Mouse (Mus musculus): ENCODE data around the gene Mpst. TPM values are rescaled to one million over a fixed set of nuclear protein-coding genes. Genes with fewer than 3 reads are reported as not detected.

Gene Mpst
- 5.9 and 7.5 TPM in 2 replicates for polyA plus RNA-seq (2015; fragmentation: Nextera tagmentation; extraction: Ambion mirVana)

DNA sequence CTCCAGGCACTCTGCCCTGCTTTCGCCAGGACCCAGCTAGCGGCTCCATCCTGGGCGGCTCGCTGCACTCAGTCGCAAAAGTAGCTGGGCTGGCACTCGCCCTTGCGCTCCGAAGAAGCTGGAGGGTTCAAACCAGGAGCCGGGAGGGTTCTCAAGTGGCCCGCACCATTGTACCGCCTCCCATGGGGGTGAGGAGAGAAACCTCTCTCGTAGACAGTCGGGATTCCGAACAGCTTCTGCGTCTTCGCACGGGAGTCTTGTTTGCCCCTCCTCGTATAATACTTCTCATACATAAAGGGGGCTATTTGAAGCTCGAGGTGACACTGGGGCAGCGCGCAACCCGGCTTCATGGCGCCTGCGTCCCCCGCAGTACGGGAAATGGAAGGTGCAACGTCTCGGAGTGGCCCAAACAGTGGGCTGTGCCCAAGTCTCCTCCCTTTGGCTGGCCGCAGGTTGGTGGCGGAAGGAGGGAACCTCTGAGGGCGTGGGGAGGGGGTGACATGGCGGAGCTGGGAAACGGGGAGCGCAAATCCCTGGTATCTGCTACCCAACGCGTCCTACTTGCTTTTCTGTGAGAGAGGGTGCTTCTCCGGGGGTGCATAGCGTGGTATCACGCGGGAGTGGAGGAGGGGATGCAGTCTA lies at the start of gene Mpst:
Gene Mpst (plus strand): TSS at position 124 of the 642 bp plus-strand sequence.
- Histone ChIP-seq H3K27me3 (ENCODE audit: control insufficient read depth, insufficient read depth, low read depth, low read length) (no peaks in the 10 kb centered on the region), H3K4me3 (ENCODE audit: low read depth, low read length) (peak within 1 kb of the TSS; percentile 69), H3K36me3 (ENCODE audit: control insufficient read depth, insufficient read depth) (no peaks in the 10 kb centered on the region), H3K4me2 (ENCODE audit: low read depth, low read length) (peak within 1 kb of the TSS; percentile 77), H3K4me1 (ENCODE audit: control insufficient read depth, low read depth, low read length) (peaks cover 79% of the 10 kb centered on the region), H3K9me3 (replicated peaks; ENCODE audit: control insufficient read depth, low read length) (no peaks in the 10 kb centered on the region), H3K9ac (ENCODE audit: low read depth, low read length) (peak within 1 kb of the TSS; percentile 88), H3K27ac (ENCODE audit: low read length) (peak within 1 kb of the TSS; percentile 96)
- ATAC-seq (ENCODE audit: low read depth) = peak; percentile 82
- WGBS (ENCODE audit: insufficient replicate concordance) = under 1% methylated on average over 40 of the region's 40 CpGs

DNA sequence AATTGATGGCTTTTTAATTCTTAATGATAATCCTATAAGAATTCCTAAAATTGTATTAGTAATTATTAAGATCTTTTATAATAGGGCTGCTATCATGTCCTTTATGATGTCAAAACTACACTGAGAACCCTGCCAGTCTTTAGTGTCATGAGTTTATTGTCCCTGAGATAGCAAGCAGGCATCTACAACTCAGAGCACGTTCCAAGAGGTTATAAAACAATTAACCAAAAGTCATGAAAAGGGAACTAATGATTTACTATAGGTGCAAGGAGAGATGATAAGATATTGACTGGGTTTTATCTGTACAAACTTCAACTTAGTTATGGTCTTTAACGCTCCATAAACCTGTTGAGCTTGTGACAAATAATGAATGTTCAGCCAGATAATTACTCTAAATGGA lies 40.3 kb upstream of the Mpst start:
- Histone ChIP-seq H3K4me1 (ENCODE audit: control insufficient read depth, low read depth, low read length) (peaks cover 2% of the 10 kb centered on the region; the same call in 1 of the 2 replicates), H3K36me3 (ENCODE audit: control insufficient read depth, insufficient read depth) (no peaks in the 10 kb centered on the region), H3K4me3 (ENCODE audit: low read depth, low read length) (no peak overlapping the region), H3K4me2 (ENCODE audit: low read depth, low read length) (no peak overlapping the region), H3K9me3 (replicated peaks; ENCODE audit: control insufficient read depth, low read length) (no peaks in the 10 kb centered on the region), H3K9ac (ENCODE audit: low read depth, low read length) (no peak overlapping the region), H3K27me3 (ENCODE audit: control insufficient read depth, insufficient read depth, low read depth, low read length) (peaks cover 4% of the 10 kb centered on the region; the same call in 1 of the 2 replicates), H3K27ac (ENCODE audit: low read length) (no peak overlapping the region)
- WGBS (ENCODE audit: insufficient replicate concordance) = 35% methylated on average over 2 of the region's 2 CpGs
- ATAC-seq (ENCODE audit: low read depth) = no peak

DNA sequence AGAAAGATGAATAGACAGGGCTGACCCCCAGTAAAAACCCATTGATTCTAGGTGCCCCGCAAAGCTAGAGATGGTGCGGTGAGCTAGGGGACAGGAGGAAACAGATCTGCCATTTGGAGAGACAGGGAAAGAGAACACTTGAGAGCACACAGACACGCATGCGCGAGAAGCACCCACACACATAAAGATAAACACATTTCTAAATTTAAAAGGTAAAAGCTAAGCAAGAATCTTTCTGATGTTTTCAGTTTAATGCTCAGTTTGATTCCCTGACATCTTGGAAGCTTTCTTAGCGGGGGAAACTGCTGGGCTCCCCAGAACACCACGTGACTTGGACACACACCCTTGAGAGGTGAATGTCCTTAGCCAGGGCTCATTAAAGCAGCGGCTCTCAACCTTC lies 39.3 kb upstream of the Mpst start:
- Histone ChIP-seq H3K4me1 (ENCODE audit: control insufficient read depth, low read depth, low read length) (peaks cover 2% of the 10 kb centered on the region; the same call in 1 of the 2 replicates), H3K4me3 (ENCODE audit: low read depth, low read length) (no peak overlapping the region), H3K4me2 (ENCODE audit: low read depth, low read length) (no peak overlapping the region), H3K9me3 (replicated peaks; ENCODE audit: control insufficient read depth, low read length) (no peaks in the 10 kb centered on the region), H3K9ac (ENCODE audit: low read depth, low read length) (no peak overlapping the region), H3K27me3 (ENCODE audit: control insufficient read depth, insufficient read depth, low read depth, low read length) (peaks cover 4% of the 10 kb centered on the region; the same call in 1 of the 2 replicates), H3K36me3 (ENCODE audit: control insufficient read depth, insufficient read depth) (no peaks in the 10 kb centered on the region), H3K27ac (ENCODE audit: low read length) (no peak overlapping the region)
- no peak for ATAC-seq (ENCODE audit: low read depth)
- WGBS (ENCODE audit: insufficient replicate concordance) = 68% methylated on average over 8 of the region's 8 CpGs

DNA sequence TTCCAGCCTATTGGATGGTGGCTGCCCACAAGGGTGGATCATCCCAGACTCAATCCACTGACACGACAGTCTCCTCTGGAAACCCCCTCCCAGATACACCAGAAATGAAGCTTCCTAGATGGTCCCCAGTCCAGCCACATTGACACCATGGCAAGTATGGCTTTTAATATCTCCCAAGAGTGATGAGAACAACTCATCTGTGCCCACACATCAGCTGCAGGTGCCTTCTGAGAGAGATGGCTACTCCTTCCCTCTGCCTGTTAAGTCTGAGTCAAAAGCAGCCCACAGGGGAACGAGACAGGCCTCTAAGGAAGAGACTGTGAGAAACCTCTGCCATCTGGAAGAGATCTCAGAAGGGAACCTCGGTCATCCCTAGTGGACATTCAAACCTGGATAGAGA lies 38.4 kb upstream of the Mpst start:
- ATAC-seq (ENCODE audit: low read depth) = no peak
- Histone ChIP-seq H3K4me3 (ENCODE audit: low read depth, low read length) (no peak overlapping the region), H3K9me3 (replicated peaks; ENCODE audit: control insufficient read depth, low read length) (no peaks in the 10 kb centered on the region), H3K27me3 (ENCODE audit: control insufficient read depth, insufficient read depth, low read depth, low read length) (peaks cover 4% of the 10 kb centered on the region; the same call in 1 of the 2 replicates), H3K27ac (ENCODE audit: low read length) (no peak overlapping the region), H3K4me2 (ENCODE audit: low read depth, low read length) (no peak overlapping the region), H3K36me3 (ENCODE audit: control insufficient read depth, insufficient read depth) (no peaks in the 10 kb centered on the region), H3K4me1 (ENCODE audit: control insufficient read depth, low read depth, low read length) (peaks cover 2% of the 10 kb centered on the region; the same call in 1 of the 2 replicates), H3K9ac (ENCODE audit: low read depth, low read length) (no peak overlapping the region)
- 34% methylated on average over 3 of the region's 3 CpGs for WGBS (ENCODE audit: insufficient replicate concordance)

DNA sequence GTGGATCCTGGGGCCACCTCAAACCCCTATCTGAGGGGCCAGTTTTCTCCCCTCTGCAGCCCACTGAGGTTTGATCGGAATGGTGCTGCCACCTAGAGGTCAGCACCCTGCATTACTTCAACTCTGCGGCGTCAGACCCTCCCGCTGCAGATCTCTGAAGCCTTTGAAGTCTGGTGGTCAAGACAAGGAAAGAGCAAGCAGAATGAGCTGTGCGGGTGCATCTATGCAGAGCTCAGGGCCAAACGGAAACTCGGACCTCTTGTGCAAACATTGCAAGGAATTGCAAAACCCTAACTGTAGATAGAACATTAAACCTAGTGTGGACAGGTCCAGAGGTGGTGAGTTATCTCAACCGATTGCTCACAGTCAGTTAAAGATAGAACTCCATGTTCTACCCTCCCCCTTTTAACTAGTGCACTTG lies 37.3 kb upstream of the Mpst start:
- no peak overlapping the region for H3K9ac ChIP-seq (ENCODE audit: low read depth, low read length)
- peaks cover 2% of the 10 kb centered on the region; the same call in 1 of the 2 replicates for H3K4me1 ChIP-seq (ENCODE audit: control insufficient read depth, low read depth, low read length)
- H3K4me3 ChIP-seq (ENCODE audit: low read depth, low read length) = no peak overlapping the region
- no peaks in the 10 kb centered on the region for H3K9me3 ChIP-seq (replicated peaks; ENCODE audit: control insufficient read depth, low read length)
- peak overlapping the region; percentile 59 for H3K27ac ChIP-seq (ENCODE audit: low read length)
- WGBS (ENCODE audit: insufficient replicate concordance) = 3% methylated on average over 8 of the region's 8 CpGs
- no peak overlapping the region for H3K4me2 ChIP-seq (ENCODE audit: low read depth, low read length)
- peaks cover 4% of the 10 kb centered on the region; the same call in 1 of the 2 replicates for H3K27me3 ChIP-seq (ENCODE audit: control insufficient read depth, insufficient read depth, low read depth, low read length)
- H3K36me3 ChIP-seq (ENCODE audit: control insufficient read depth, insufficient read depth) = no peaks in the 10 kb centered on the region
- peak; percentile 93 for ATAC-seq (ENCODE audit: low read depth)

DNA sequence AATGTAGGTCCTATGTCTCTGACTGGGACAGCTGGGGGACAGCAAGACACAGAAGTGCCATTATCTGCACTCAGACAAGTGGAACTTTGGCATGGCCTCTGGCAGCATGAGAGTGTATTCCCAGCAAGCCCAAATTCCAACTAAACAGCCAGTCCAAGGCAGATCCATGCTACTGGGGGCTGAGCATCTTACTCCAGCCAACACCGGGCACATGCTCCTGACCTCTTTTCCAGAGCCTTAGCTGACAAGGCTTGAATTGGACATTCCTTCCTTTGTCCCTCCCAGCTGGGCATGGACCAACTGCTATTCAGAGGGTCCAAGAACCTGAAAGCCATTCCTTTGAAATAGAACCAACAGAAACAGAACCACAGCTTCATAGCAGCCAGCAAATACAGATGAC lies 36.6 kb upstream of the Mpst start:
- Histone ChIP-seq H3K9me3 (replicated peaks; ENCODE audit: control insufficient read depth, low read length) (no peaks in the 10 kb centered on the region), H3K4me1 (ENCODE audit: control insufficient read depth, low read depth, low read length) (peaks cover 2% of the 10 kb centered on the region; the same call in 1 of the 2 replicates), H3K4me2 (ENCODE audit: low read depth, low read length) (no peak overlapping the region), H3K9ac (ENCODE audit: low read depth, low read length) (no peak overlapping the region), H3K27ac (ENCODE audit: low read length) (peak overlapping the region; percentile 55), H3K36me3 (ENCODE audit: control insufficient read depth, insufficient read depth) (no peaks in the 10 kb centered on the region), H3K4me3 (ENCODE audit: low read depth, low read length) (no peak overlapping the region), H3K27me3 (ENCODE audit: control insufficient read depth, insufficient read depth, low read depth, low read length) (peaks cover 4% of the 10 kb centered on the region; the same call in 1 of the 2 replicates)
- 76% methylated on average over 1 of the region's 1 CpGs for WGBS (ENCODE audit: insufficient replicate concordance)
- ATAC-seq (ENCODE audit: low read depth) = no peak

DNA sequence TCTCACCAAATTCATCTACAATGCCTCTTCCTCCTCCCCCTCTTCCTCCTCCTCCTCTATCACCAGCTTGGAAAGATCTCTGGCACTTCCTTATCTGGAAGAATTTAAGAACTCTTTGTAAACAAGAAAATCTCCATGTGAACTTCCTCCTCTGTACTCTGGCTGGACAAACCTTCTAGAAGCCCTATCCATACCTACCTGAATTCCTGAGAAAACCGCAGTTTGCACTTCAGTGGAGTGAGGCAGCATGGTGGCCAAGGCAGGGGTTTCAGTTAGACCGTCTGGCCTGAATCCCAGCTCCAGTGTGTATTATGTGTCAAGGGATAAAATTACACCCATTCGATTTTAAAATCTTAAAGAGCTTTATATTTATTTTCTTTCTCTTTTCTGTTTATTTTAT lies 33.4 kb upstream of the Mpst start:
- 56% methylated on average over 3 of the region's 3 CpGs for WGBS (ENCODE audit: insufficient replicate concordance)
- H3K9me3 ChIP-seq (replicated peaks; ENCODE audit: control insufficient read depth, low read length) = no peaks in the 10 kb centered on the region
- H3K27ac ChIP-seq (ENCODE audit: low read length) = no peak overlapping the region
- no peaks in the 10 kb centered on the region for H3K36me3 ChIP-seq (ENCODE audit: control insufficient read depth, insufficient read depth)
- no peak overlapping the region for H3K4me2 ChIP-seq (ENCODE audit: low read depth, low read length)
- peaks cover 2% of the 10 kb centered on the region; the same call in 1 of the 2 replicates for H3K4me1 ChIP-seq (ENCODE audit: control insufficient read depth, low read depth, low read length)
- peaks cover 4% of the 10 kb centered on the region; the same call in 1 of the 2 replicates for H3K27me3 ChIP-seq (ENCODE audit: control insufficient read depth, insufficient read depth, low read depth, low read length)
- H3K4me3 ChIP-seq (ENCODE audit: low read depth, low read length) = no peak overlapping the region
- no peak overlapping the region for H3K9ac ChIP-seq (ENCODE audit: low read depth, low read length)
- ATAC-seq (ENCODE audit: low read depth) = no peak

DNA sequence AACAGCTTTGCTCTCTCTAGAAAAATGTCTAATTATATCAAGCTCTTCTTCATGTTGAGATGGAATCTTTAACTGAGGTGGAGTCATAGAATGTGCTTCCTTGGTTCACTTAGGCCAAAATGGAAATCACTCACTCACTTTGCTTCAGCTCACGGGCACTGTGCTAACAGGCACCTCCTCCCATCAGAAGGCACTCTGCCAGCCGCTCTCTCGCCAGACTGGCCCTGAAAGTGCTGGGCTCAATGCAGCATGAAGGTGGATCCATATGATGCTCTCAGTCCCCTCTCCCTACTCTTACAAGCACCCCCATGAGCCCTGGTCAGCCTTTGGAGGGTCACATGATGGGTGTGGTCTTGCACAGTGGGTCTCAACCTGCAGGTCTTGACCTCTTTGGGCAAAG lies 32.0 kb upstream of the Mpst start:
- H3K36me3 ChIP-seq (ENCODE audit: control insufficient read depth, insufficient read depth) = no peaks in the 10 kb centered on the region
- 51% methylated on average over 3 of the region's 3 CpGs for WGBS (ENCODE audit: insufficient replicate concordance)
- no peak overlapping the region for H3K4me3 ChIP-seq (ENCODE audit: low read depth, low read length)
- no peak overlapping the region for H3K27ac ChIP-seq (ENCODE audit: low read length)
- peaks cover 4% of the 10 kb centered on the region; the same call in 1 of the 2 replicates for H3K27me3 ChIP-seq (ENCODE audit: control insufficient read depth, insufficient read depth, low read depth, low read length)
- no peak overlapping the region for H3K4me2 ChIP-seq (ENCODE audit: low read depth, low read length)
- H3K9ac ChIP-seq (ENCODE audit: low read depth, low read length) = no peak overlapping the region
- no peak for ATAC-seq (ENCODE audit: low read depth)
- H3K4me1 ChIP-seq (ENCODE audit: control insufficient read depth, low read depth, low read length) = no peaks in the 10 kb centered on the region; the same call in 1 of the 2 replicates
- no peaks in the 10 kb centered on the region for H3K9me3 ChIP-seq (replicated peaks; ENCODE audit: control insufficient read depth, low read length)

DNA sequence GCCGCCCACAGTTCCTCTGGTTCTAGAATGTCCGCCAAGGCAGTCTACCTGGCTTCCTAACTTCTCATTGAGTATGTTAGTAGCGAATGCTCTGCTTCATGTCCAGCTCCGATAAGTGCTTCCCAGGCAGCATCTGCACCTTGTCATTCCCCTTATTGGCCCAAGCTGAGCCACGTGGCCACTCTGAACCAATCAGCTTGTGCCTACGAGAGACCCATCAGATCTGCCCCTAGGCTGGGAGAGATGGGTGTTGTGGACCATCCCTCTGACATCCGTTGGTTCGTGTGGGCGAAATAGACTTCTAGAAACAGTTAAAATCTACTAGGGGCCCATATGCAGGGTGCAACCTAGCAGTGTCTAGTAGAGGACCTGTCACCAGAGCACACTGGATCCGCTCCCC lies 28.4 kb upstream of the Mpst start:
- no peak overlapping the region for H3K27ac ChIP-seq (ENCODE audit: low read length)
- H3K36me3 ChIP-seq (ENCODE audit: control insufficient read depth, insufficient read depth) = no peaks in the 10 kb centered on the region
- H3K4me1 ChIP-seq (ENCODE audit: control insufficient read depth, low read depth, low read length) = no peaks in the 10 kb centered on the region
- H3K9ac ChIP-seq (ENCODE audit: low read depth, low read length) = no peak overlapping the region
- H3K27me3 ChIP-seq (ENCODE audit: control insufficient read depth, insufficient read depth, low read depth, low read length) = no peaks in the 10 kb centered on the region
- no peaks in the 10 kb centered on the region for H3K9me3 ChIP-seq (replicated peaks; ENCODE audit: control insufficient read depth, low read length)
- H3K4me3 ChIP-seq (ENCODE audit: low read depth, low read length) = no peak overlapping the region
- H3K4me2 ChIP-seq (ENCODE audit: low read depth, low read length) = no peak overlapping the region
- 78% methylated on average over 10 of the region's 10 CpGs for WGBS (ENCODE audit: insufficient replicate concordance)
- ATAC-seq (ENCODE audit: low read depth) = no peak
